Mouse (Mus musculus): ENCODE measurements around the gene Cenpe. TPM values are rescaled to one million over a fixed set of nuclear protein-coding genes. Genes with fewer than 3 reads are reported as not detected.

The Cenpe gene
- total RNA-seq, 2 experiments from 2014 or later = 7.3 to 7.7 TPM

DNA sequence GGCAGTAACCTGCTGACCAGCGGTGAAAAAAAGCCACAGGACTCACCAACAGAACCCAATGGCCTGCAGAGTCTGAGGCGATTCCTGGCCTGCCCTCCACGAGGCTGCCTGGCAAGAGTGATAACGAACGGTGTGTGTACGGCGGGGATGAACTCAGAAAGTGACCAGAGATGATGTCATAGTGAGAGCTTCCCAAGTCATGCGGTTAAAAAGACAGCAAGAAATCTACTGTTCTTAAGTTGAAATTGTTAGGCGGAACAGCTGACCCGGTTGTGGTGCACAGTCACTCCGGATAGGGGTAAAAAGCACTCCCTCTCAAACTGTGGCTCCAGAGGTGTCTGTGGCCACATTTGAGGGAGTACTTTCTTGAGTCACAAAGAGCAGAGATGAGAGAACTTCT lies 106.0 kb downstream of the Cenpe start:
- DNase-seq = no peak
- intact Hi-C loops (cut with DNase I) = no loop called here

Other genes with a start within 250 kb of the Cenpe start
- gene Bdh2, start 68.7 kb downstream of the Cenpe start, total RNA-seq (2021) = 1 to 10 TPM; 5.1 to 6.6 TPM
- gene Slc9b2, start 95.2 kb downstream of the Cenpe start, total RNA-seq (2021) = under 1 TPM; 0.20 to 0.43 TPM
- gene Slc9b1, start 135.5 kb downstream of the Cenpe start, total RNA-seq (2021) = under 1 TPM; 0.45 to 0.60 TPM
- 10 to 100 TPM; 38.5 to 41.7 TPM for gene Cisd2, start 211.4 kb downstream of the Cenpe start, total RNA-seq (2021)
- gene Ube2d3, start 225.6 kb downstream of the Cenpe start, total RNA-seq (2021) = 100 to 1,000 TPM; 358 to 365 TPM

Data from heart, postnatal 10 days (tissue).